Mouse (Mus musculus) central nervous system, embryonic 11.5 days (tissue): ENCODE data around the gene Gpm6a. TPM values are rescaled to one million over a fixed set of nuclear protein-coding genes. Genes with fewer than 3 reads are reported as not detected.

Experiments
- polyA plus RNA-seq: library from polyadenylated mRNA; depleted of rRNA; stranded (reverse); fragments of >200 nt; gene quantifications from 2 replicates; pipeline ENCODE4 v1.2.3, GENCODE M21; 2012; rRNA removed

Gene Gpm6a
- 47.8 and 51.6 TPM in 2 replicates for polyA plus RNA-seq

DNA sequence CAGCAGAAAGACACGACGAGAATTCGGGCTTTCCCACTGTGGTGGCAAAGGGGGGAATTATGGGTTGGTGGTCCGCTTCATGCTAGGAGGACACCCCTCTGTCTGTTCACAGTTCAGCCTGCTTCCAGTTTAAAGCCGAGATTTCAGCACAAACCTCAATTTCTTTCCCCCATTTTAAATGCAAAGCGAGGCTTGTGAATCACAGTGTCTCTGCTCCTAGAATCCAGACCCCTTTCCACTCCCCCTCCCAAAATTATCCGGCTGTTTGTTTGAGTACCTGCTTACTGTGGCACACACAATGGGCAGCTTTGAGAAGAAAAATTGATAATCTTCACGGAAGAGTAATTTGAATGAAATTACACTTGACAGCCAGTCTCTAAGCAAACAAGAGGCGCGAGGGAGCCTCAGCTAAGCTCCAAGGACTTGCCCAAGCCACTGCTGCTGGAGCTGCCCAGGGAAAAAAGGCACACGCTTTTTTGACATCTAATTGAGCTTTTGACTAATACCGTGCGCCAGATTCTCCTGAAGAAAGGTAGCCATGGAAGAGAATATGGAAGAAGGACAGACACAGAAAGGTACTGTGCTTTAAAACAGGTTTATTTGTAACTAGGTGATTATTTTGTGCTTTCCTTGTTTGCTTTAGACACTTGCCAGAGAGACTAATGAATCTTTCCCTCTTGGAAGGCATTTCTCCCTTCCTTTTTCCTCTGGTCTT, at the start of gene Gpm6a:
Gpm6a (plus strand) TSS at position 103 of the 715 bp plus-strand sequence.

Other genes starting within 250 kb of the Gpm6a start
- gene Wdr17, start 67.7 kb upstream of the Gpm6a start, polyA plus RNA-seq = 3.6 and 3.7 TPM in 2 replicates